Mouse (Mus musculus): ENCODE results near the gene Ttc7b. TPM values are rescaled to one million over a fixed set of nuclear protein-coding genes. Genes with fewer than 3 reads are reported as not detected.

The Ttc7b gene
- polyA plus RNA-seq, 1 experiment: 52.4 TPM

DNA sequence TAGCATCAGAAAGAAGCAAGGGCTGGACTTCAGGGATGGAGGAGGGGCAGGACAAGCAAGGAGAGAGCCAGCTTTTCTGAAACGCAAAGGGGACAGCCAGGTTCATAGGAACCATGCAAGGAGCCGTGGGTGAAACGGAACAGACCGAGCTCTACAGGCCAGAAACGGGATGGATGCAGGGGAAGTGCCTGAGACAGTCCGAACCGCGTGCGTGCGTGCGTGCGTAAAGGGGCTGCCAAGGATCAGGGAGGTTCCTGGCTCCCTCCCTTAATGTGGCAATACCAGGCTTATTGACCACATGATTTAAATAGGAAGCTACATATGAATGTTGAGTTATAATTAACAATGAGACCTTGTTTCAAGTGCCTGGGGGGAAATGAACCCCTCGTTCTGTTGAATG is 21.2 kb downstream of the Ttc7b start:
- DNase-seq: no peak
- Histone ChIP-seq H3K4me1 (ENCODE audit: control insufficient read depth, insufficient read depth, low read length) (peaks cover 2% of the 10 kb centered on the region; the same call in 1 of the 2 replicates), H3K4me3 (replicated peaks; ENCODE audit: extremely low read depth, low read depth, low read length) (no peak overlapping the region)
- TF ChIP-seq POLR2A (IDR thresholded peaks at IDR 0.05; ENCODE audit: borderline replicate concordance, extremely low read depth, low read depth, low read length) (no peak), CTCF (IDR thresholded peaks at IDR 0.05; ENCODE audit: insufficient read depth, low read length) (no peak)
- 93% methylated on average over 13 of the region's 13 CpGs for WGBS

DNA sequence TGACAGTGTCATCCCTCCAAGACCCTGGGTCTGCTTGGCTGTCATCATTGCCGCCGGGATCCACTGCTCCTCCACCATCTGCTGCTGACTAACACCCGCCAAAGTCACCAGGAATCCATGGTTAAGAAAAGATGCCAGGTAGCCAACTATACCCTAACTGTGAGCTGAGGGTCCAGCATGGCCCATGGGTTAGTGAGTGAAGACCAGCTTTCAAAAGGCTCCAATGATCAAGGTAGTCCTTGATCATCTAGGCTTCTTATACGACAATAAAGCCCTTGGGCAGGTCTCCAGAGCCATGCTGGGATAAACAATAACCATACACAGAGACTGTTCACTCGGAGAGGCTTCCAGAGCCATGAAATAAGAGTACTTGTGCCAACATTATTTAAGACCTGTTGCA is 22.6 kb downstream of the Ttc7b start:
- WGBS: 82% methylated on average over 5 of the region's 5 CpGs
- no peak overlapping the region for H3K4me3 ChIP-seq (replicated peaks; ENCODE audit: extremely low read depth, low read depth, low read length)
- no peak for DNase-seq
- TF ChIP-seq CTCF (IDR thresholded peaks at IDR 0.05; ENCODE audit: insufficient read depth, low read length) (no peak), POLR2A (IDR thresholded peaks at IDR 0.05; ENCODE audit: borderline replicate concordance, extremely low read depth, low read depth, low read length) (no peak)
- H3K4me1 ChIP-seq (ENCODE audit: control insufficient read depth, insufficient read depth, low read length): peaks cover 2% of the 10 kb centered on the region; the same call in 1 of the 2 replicates

DNA sequence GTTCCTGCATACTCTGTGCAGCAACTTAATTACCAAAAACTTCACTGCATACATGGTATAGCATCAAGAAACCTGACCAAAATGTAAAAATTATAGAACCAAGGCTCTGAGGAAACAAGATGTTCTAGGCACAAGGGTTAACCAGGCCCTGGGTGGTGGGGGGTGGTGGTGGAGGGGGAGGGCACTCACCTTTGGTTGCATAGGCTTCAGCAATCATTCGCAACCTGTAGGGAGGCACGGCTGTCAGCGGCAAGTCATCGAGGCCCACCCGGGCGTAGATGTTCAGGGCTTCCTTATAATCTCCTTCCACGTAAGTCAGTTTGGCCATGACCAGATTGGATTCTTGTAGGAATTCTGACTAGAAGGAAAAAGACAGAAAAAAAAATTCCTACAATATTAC is 25.5 kb downstream of the Ttc7b start:
- no peak for TF ChIP-seq CTCF (IDR thresholded peaks at IDR 0.05; ENCODE audit: insufficient read depth, low read length)
- no peak for TF ChIP-seq POLR2A (IDR thresholded peaks at IDR 0.05; ENCODE audit: borderline replicate concordance, extremely low read depth, low read depth, low read length)
- WGBS: 98% methylated on average over 7 of the region's 7 CpGs
- DNase-seq: no peak
- Histone ChIP-seq H3K4me3 (replicated peaks; ENCODE audit: extremely low read depth, low read depth, low read length) (no peak overlapping the region), H3K4me1 (ENCODE audit: control insufficient read depth, insufficient read depth, low read length) (no peaks in the 10 kb centered on the region)

DNA sequence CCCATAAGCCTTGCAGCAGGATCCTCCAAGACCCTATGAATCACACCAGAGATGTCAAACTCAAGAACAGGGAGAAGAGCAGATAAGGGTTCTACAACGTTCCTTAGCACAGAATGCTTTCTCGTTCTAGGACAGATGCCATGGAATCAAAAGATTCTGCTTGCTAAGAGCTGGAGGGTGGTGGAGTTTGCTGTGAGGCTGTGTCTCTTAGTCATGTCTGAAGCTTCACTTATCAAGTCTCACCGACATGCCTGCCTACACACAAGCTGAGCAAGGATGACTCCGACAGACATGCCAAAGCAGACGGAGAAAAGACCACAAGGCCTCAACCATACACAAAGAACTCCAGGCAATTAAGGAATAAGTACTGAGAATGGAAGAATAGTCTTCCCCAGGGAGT is 27.4 kb downstream of the Ttc7b start:
- no peak for TF ChIP-seq CTCF (IDR thresholded peaks at IDR 0.05; ENCODE audit: insufficient read depth, low read length)
- TF ChIP-seq POLR2A (IDR thresholded peaks at IDR 0.05; ENCODE audit: borderline replicate concordance, extremely low read depth, low read depth, low read length): no peak
- H3K4me1 ChIP-seq (ENCODE audit: control insufficient read depth, insufficient read depth, low read length): no peaks in the 10 kb centered on the region
- DNase-seq: no peak
- WGBS: 89% methylated on average over 5 of the region's 5 CpGs
- H3K4me3 ChIP-seq (replicated peaks; ENCODE audit: extremely low read depth, low read depth, low read length): no peak overlapping the region

DNA sequence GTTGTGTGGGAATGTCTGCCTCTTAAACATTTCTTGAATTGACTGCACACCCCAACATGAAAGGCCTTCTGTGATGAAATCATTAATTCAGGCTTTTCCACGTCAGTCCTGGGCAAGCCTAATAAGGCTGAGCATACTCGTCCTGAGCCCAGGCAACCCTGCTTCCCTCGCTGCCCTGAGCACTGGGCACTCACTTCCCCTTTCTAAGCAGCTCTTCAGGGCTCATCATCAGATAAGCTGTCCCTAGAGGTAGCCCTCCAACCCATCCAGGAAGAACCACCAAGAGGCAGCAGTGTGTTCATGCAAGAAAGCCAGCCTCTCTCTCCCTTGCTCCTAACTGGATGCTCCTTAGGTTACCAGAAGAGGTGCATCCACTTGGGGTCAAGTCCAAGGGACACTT is 27.9 kb downstream of the Ttc7b start:
- TF ChIP-seq POLR2A (IDR thresholded peaks at IDR 0.05; ENCODE audit: borderline replicate concordance, extremely low read depth, low read depth, low read length) (no peak), CTCF (IDR thresholded peaks at IDR 0.05; ENCODE audit: insufficient read depth, low read length) (no peak)
- 86% methylated on average over 3 of the region's 3 CpGs for WGBS
- Histone ChIP-seq H3K4me1 (ENCODE audit: control insufficient read depth, insufficient read depth, low read length) (no peaks in the 10 kb centered on the region), H3K4me3 (replicated peaks; ENCODE audit: extremely low read depth, low read depth, low read length) (no peak overlapping the region)
- no peak for DNase-seq

DNA sequence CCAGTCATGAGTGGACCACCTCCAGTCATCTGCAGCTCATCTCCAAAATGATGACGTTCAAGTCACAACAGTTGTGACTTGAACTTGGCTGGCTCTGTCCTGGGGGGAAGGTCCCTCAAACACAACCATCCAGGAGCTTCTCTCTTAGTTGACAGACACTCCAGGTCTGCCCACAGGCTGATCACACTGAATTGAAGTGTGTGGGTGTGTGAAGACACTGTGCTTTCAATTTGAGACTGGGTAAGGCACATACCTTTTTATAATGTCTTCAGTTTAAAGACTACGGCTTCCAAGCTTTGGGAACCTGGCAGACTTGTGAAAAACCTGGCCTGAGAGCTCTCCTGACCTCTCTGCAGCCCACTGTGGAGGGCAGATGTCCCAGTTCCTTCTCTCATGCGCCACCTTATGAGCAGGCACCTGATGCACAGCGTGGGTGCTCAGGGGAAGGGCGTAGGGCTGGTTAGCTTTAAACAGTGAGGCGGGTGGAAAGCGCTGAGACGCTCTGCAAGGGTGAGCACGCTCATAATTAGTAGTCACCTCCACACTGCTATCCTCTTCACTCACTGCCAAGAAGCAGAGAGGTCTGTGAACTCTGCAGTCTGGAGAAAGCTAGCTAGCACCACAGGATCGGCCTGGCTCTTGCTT is 28.5 kb downstream of the Ttc7b start:
- 96% methylated on average over 10 of the region's 10 CpGs for WGBS
- no peak overlapping the region for H3K4me3 ChIP-seq (replicated peaks; ENCODE audit: extremely low read depth, low read depth, low read length)
- TF ChIP-seq CTCF (IDR thresholded peaks at IDR 0.05; ENCODE audit: insufficient read depth, low read length) (no peak), POLR2A (IDR thresholded peaks at IDR 0.05; ENCODE audit: borderline replicate concordance, extremely low read depth, low read depth, low read length) (no peak)
- DNase-seq: no peak
- H3K4me1 ChIP-seq (ENCODE audit: control insufficient read depth, insufficient read depth, low read length): no peaks in the 10 kb centered on the region

DNA sequence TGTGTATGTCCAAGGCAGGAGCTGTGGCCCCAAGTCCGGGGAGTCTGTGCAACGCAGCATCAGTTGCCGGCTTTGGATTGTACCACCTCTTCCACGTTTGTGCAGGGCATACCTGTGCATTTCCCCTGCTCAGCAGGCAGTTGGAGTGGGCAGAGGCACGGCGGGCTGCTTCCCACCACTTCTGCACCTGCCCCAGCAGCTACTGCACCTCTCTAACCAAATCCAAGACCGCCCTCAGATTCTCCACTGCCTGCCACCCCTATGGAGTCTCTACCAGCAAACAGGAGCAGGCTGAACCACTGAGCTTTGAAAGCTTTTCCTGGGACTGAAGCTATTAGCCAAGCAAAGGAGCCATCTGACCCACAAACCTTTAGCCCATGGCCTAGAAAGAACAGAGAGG is 30.8 kb downstream of the Ttc7b start:
- TF ChIP-seq CTCF (IDR thresholded peaks at IDR 0.05; ENCODE audit: insufficient read depth, low read length) (no peak), POLR2A (IDR thresholded peaks at IDR 0.05; ENCODE audit: borderline replicate concordance, extremely low read depth, low read depth, low read length) (no peak)
- WGBS: 86% methylated on average over 7 of the region's 7 CpGs
- DNase-seq: no peak
- Histone ChIP-seq H3K4me1 (ENCODE audit: control insufficient read depth, insufficient read depth, low read length) (no peaks in the 10 kb centered on the region), H3K4me3 (replicated peaks; ENCODE audit: extremely low read depth, low read depth, low read length) (no peak overlapping the region)

DNA sequence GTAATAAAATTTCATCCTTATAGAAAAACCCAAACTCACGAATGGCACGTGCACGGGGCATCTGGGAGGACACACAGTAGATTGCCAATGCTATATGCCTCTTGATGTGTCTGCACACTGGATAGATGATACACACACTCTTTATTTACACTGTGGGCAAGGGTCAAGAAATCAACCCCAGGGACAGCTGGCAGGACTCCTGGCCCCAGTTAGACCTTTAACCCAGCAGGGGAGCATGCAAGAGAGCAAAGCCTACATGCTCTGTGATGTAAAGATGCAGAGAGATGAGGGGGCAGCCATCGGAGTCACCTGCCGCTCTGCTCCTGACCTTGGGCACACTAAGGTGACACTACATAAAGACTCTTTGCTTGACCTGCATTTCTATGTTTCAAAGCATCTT is 32.3 kb downstream of the Ttc7b start:
- no peak for DNase-seq
- TF ChIP-seq CTCF (IDR thresholded peaks at IDR 0.05; ENCODE audit: insufficient read depth, low read length): no peak
- no peak for TF ChIP-seq POLR2A (IDR thresholded peaks at IDR 0.05; ENCODE audit: borderline replicate concordance, extremely low read depth, low read depth, low read length)
- Histone ChIP-seq H3K4me3 (replicated peaks; ENCODE audit: extremely low read depth, low read depth, low read length) (no peak overlapping the region), H3K4me1 (ENCODE audit: control insufficient read depth, insufficient read depth, low read length) (no peaks in the 10 kb centered on the region)
- WGBS: 94% methylated on average over 5 of the region's 5 CpGs

DNA sequence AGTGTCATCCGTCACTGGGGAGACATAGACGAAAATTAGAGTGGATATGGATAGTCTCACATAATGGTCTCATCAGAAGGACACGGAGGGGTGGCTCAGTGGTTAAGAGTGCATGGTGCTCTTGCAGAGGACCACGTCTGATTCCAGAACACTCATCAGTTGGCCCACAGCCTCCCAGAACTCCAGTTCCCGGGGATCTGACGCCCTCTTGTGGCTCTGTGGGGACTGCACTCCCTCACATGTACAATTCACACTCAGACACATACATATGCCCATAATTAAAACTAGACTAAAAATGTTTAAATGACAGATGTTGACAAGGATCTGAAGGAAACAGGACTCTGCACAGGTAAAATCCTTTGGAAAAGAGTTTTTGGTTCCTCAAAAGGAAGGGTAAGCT is 34.4 kb downstream of the Ttc7b start:
- 63% methylated on average over 6 of the region's 6 CpGs for WGBS

DNA sequence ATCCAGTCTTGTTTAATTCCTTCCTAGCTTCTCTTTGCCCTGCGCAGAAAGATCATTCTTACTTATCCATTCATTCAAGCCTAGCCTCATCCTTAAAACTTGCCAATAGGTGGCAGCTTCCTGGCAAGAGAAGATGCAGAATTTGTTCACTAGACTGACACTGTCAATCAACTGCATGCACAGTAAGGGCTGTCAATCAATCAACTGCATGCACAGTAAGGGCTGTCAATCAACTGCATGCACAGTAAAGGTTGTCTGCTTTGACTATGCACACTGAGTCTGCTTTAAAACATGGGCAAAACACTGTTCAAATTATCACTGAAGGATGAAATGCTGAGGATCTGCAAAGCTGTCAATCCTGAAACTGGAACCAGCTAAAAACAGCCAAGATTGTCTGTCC is 37.6 kb downstream of the Ttc7b start:
- Histone ChIP-seq H3K4me3 (replicated peaks; ENCODE audit: extremely low read depth, low read depth, low read length) (no peak overlapping the region), H3K4me1 (ENCODE audit: control insufficient read depth, insufficient read depth, low read length) (peaks cover 6% of the 10 kb centered on the region; the same call in 1 of the 2 replicates)
- DNase-seq: no peak
- 85% methylated on average over 1 of the region's 1 CpGs for WGBS
- TF ChIP-seq POLR2A (IDR thresholded peaks at IDR 0.05; ENCODE audit: borderline replicate concordance, extremely low read depth, low read depth, low read length): no peak
- TF ChIP-seq CTCF (IDR thresholded peaks at IDR 0.05; ENCODE audit: insufficient read depth, low read length): no peak

More for the DNA sequence above, 34.4 kb downstream of the Ttc7b start:
- TF ChIP-seq CTCF (IDR thresholded peaks at IDR 0.05; ENCODE audit: insufficient read depth, low read length): 0 out of 2 replicates have a peak, but pooled peaks have one; percentile 14
- no peak for TF ChIP-seq POLR2A (IDR thresholded peaks at IDR 0.05; ENCODE audit: borderline replicate concordance, extremely low read depth, low read depth, low read length)
- no peak for DNase-seq
- no peaks in the 10 kb centered on the region for H3K4me1 ChIP-seq (ENCODE audit: control insufficient read depth, insufficient read depth, low read length)
- no peak overlapping the region for H3K4me3 ChIP-seq (replicated peaks; ENCODE audit: extremely low read depth, low read depth, low read length)
